Mouse (Mus musculus) neutrophil, adult 65 days (primary cell): ENCODE results near the gene Tor1b. TPM values are rescaled to one million over a fixed set of nuclear protein-coding genes. Genes with fewer than 3 reads are reported as not detected.

Source experiments
- total RNA-seq: library from RNA; stranded (reverse); gene quantifications from 2 replicates; pipeline ENCODE4 v1.2.4, GENCODE M21; 2023

Tor1b gene
- total RNA-seq: 30.1 and 48.0 TPM in 2 replicates

GRCm38 (mm10) chr2:30952824-30953490 is at the start of gene Tor1b:
TSS of gene Tor1b (plus strand) at chr2:30952959.

GRCm38 (mm10) chr2:30929483-30930045 is 23.2 kb upstream of the Tor1b start, which contains the start of gene Ptges:
TSS of gene Ptges (minus strand) at chr2:30929863.

GRCm38 (mm10) chr2:30967352-30968327 is 14.9 kb downstream of the Tor1b start, which contains the start of gene Tor1a:
TSS of gene Tor1a (minus strand) at chr2:30967933.

GRCm38 (mm10) chr2:30981790-30982513 is 29.2 kb downstream of the Tor1b start, which contains the start of the genes BC005624 and Usp20:
TSS of gene BC005624 (minus strand) at chr2:30982201.
TSS of gene Usp20 (plus strand) at chr2:30982279.

Other genes starting within 250 kb of the Tor1b start
- not detected in 2 replicates for gene 1700001O22Rik, start 149.3 kb upstream of the Tor1b start, total RNA-seq
- gene Ntmt1, start 145.1 kb upstream of the Tor1b start, total RNA-seq: 12.7 and 20.2 TPM in 2 replicates
- gene Asb6, start 122.6 kb upstream of the Tor1b start, total RNA-seq: 29.9 and 32.2 TPM in 2 replicates
- not detected in 2 replicates for gene Prrx2, start 118.0 kb upstream of the Tor1b start, total RNA-seq
- gene Ptges, start 23.1 kb upstream of the Tor1b start, total RNA-seq: 15.4 and 18.4 TPM in 2 replicates
- gene Tor1a, start 15.0 kb downstream of the Tor1b start, total RNA-seq: 84.2 and 110 TPM in 2 replicates
- 80.2 and 80.8 TPM in 2 replicates for gene BC005624, start 29.2 kb downstream of the Tor1b start, total RNA-seq
- 4.5 and 8.2 TPM in 2 replicates for gene Usp20, start 29.3 kb downstream of the Tor1b start, total RNA-seq
- 118 and 132 TPM in 2 replicates for gene Fnbp1, start 189.0 kb downstream of the Tor1b start, total RNA-seq
- 53.8 and 66.4 TPM in 2 replicates for gene Gpr107, start 199.4 kb downstream of the Tor1b start, total RNA-seq